Mouse (Mus musculus): ENCODE measurements around the gene Rps18. TPM values are rescaled to one million over a fixed set of nuclear protein-coding genes. Genes with fewer than 3 reads are reported as not detected.
A peak's percentile ranks its signal among the peaks of the same experiment; 100 is the strongest.
"Not testable (repeated sequence)": the region's sequence is repeated elsewhere in the genome, so short reads cannot be mapped to it uniquely, and the experiment has no call there.

The Rps18 gene
- total and polyA plus RNA-seq, 2 experiments, result 252 to 1,933 TPM

DNA sequence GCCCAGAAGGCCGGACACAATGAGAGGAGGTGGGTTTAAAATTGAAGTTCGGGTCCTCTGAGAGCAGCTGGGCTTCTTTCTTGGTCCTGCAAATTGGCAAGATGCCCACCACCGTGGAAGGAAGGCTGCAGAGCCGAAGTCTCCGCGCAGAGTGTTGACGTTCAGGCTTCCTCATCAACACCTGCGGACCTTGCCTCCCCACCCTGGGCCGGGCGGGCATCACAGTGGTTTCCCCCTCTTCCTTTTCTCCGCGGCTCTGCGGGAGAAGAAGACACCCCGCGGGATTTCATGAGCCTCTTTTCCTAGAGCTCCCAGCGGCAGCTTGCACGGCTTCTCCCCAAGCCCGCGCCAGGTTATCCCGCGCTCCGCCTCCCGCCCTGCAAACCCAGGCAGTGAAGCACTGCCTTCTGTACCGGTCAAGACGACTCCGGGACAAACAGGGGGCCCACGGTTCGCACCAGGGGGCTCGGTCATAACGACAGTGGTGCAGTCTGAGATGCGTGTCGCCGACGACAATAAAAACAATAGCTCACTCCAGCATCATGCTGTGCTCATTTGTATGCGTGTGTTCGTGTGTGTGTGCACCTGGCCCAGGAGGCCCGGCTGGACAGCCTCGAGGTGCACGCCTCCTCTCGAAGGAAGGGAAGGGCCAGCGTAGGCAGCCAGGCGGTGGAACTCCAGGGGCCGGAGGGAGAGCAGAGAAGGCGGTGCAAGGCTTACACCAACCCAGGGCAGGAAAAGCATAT is 47.3 kb downstream of the Rps18 start:
- Histone ChIP-seq H3K27ac (replicated peaks; ENCODE audit: insufficient read depth, low read depth, low read length) (peak overlapping the region; percentile 65), H3K4me1 (ENCODE audit: control insufficient read depth, insufficient read depth, low read length) (peaks cover 7% of the 10 kb centered on the region), H3K79me2 (ENCODE audit: control insufficient read depth, insufficient read depth, low read length) (peaks cover 23% of the 10 kb centered on the region), H3K36me3 (ENCODE audit: control insufficient read depth, insufficient read depth, low read length) (peaks cover 16% of the 10 kb centered on the region; the same call in 1 of the 2 replicates), H3K9ac (ENCODE audit: low read depth, low read length) (peak overlapping the region; percentile 57), H3K4me3 (ENCODE audit: insufficient read depth, low read depth, low read length) (peak overlapping the region; percentile 70), H3K27me3 (ENCODE audit: control insufficient read depth, insufficient read depth, low read length) (no peaks in the 10 kb centered on the region)
- TF ChIP-seq POLR2A (IDR thresholded peaks at IDR 0.05; ENCODE audit: extremely low read depth, insufficient read depth, low read length) (no peak), CTCF (IDR thresholded peaks at IDR 0.05; ENCODE audit: low read depth, low read length) (no peak)
- peak; percentile 25 for DNase-seq (ENCODE audit: extremely low read depth, low read depth, low spot score)
- 1% methylated on average over 43 of the region's 44 CpGs for WGBS

DNA sequence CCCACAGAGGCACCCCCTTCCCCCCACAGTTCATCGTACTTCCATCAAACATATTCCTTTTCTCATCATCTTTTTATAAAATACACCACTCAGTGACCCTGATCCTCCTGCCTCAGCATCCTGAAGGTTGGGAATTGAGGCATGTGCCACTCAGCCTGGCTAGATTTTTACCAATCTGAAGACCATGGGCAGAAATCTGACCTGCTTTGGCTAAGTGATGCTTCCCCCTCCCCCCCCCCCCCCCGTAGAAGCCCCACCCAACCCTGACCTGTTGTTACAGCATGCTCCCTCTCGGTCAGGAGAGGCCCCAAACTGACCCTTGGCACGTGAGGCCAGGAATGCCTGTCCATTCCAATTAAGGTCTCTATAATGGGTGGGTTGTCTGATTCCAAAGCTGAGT is 51.0 kb downstream of the Rps18 start, which contains the start of gene Platr17:
Gene Platr17, plus strand, starts transcription at position 301 of the 400 bp plus-strand sequence.
- not testable (repeated sequence) for H3K79me2 ChIP-seq (ENCODE audit: control insufficient read depth, insufficient read depth, low read length); H3K4me1 ChIP-seq (ENCODE audit: control insufficient read depth, insufficient read depth, low read length); DNase-seq (ENCODE audit: extremely low read depth, low read depth, low spot score); H3K9ac ChIP-seq (ENCODE audit: low read depth, low read length); H3K27ac ChIP-seq (replicated peaks; ENCODE audit: insufficient read depth, low read depth, low read length); H3K36me3 ChIP-seq (ENCODE audit: control insufficient read depth, insufficient read depth, low read length); H3K4me3 ChIP-seq (ENCODE audit: insufficient read depth, low read depth, low read length); H3K27me3 ChIP-seq (ENCODE audit: control insufficient read depth, insufficient read depth, low read length)
- 55% methylated on average over 2 of the region's 4 CpGs for WGBS

- H3K27ac ChIP-seq (replicated peaks; ENCODE audit: insufficient read depth, low read depth, low read length); H3K9ac ChIP-seq (ENCODE audit: low read depth, low read length); H3K36me3 ChIP-seq (ENCODE audit: control insufficient read depth, insufficient read depth, low read length); H3K4me3 ChIP-seq (ENCODE audit: insufficient read depth, low read depth, low read length); H3K4me1 ChIP-seq (ENCODE audit: control insufficient read depth, insufficient read depth, low read length); H3K27me3 ChIP-seq (ENCODE audit: control insufficient read depth, insufficient read depth, low read length); DNase-seq (ENCODE audit: extremely low read depth, low read depth, low spot score); H3K79me2 ChIP-seq (ENCODE audit: control insufficient read depth, insufficient read depth, low read length): not testable (repeated sequence)
- WGBS, result 73% methylated on average over 6 of the region's 6 CpGs
These were observed 51.7 kb downstream of the Rps18 start for GRCm38 (mm10) chr17:33903911-33904651.

GRCm38 (mm10) chr17:33902491-33902890 is 53.3 kb downstream of the Rps18 start:
- H3K79me2 ChIP-seq (ENCODE audit: control insufficient read depth, insufficient read depth, low read length), result no peaks in the 10 kb centered on the region
- no peaks in the 10 kb centered on the region for H3K4me1 ChIP-seq (ENCODE audit: control insufficient read depth, insufficient read depth, low read length)
- H3K27me3 ChIP-seq (ENCODE audit: control insufficient read depth, insufficient read depth, low read length), result no peaks in the 10 kb centered on the region
- no peak for TF ChIP-seq POLR2A (IDR thresholded peaks at IDR 0.05; ENCODE audit: extremely low read depth, insufficient read depth, low read length)
- TF ChIP-seq CTCF (IDR thresholded peaks at IDR 0.05; ENCODE audit: low read depth, low read length), result no peak
- no peak for DNase-seq (ENCODE audit: extremely low read depth, low read depth, low spot score)
- no peak overlapping the region for H3K27ac ChIP-seq (replicated peaks; ENCODE audit: insufficient read depth, low read depth, low read length)
- H3K36me3 ChIP-seq (ENCODE audit: control insufficient read depth, insufficient read depth, low read length), result no peaks in the 10 kb centered on the region
- 67% methylated on average over 7 of the region's 7 CpGs for WGBS
- no peak overlapping the region for H3K9ac ChIP-seq (ENCODE audit: low read depth, low read length)
- H3K4me3 ChIP-seq (ENCODE audit: insufficient read depth, low read depth, low read length), result no peak overlapping the region

GRCm38 (mm10) chr17:33902079-33902478 is 53.7 kb downstream of the Rps18 start:
- no peaks in the 10 kb centered on the region; the same call in 1 of the 2 replicates for H3K4me1 ChIP-seq (ENCODE audit: control insufficient read depth, insufficient read depth, low read length)
- DNase-seq (ENCODE audit: extremely low read depth, low read depth, low spot score), result no peak
- no peak overlapping the region for H3K27ac ChIP-seq (replicated peaks; ENCODE audit: insufficient read depth, low read depth, low read length)
- no peaks in the 10 kb centered on the region for H3K79me2 ChIP-seq (ENCODE audit: control insufficient read depth, insufficient read depth, low read length)
- H3K4me3 ChIP-seq (ENCODE audit: insufficient read depth, low read depth, low read length), result no peak overlapping the region
- no peak overlapping the region for H3K9ac ChIP-seq (ENCODE audit: low read depth, low read length)
- H3K27me3 ChIP-seq (ENCODE audit: control insufficient read depth, insufficient read depth, low read length), result no peaks in the 10 kb centered on the region
- 67% methylated on average over 4 of the region's 4 CpGs for WGBS
- no peaks in the 10 kb centered on the region for H3K36me3 ChIP-seq (ENCODE audit: control insufficient read depth, insufficient read depth, low read length)
- TF ChIP-seq CTCF (IDR thresholded peaks at IDR 0.05; ENCODE audit: low read depth, low read length), result no peak
- TF ChIP-seq POLR2A (IDR thresholded peaks at IDR 0.05; ENCODE audit: extremely low read depth, insufficient read depth, low read length), result no peak

Other genes starting within 250 kb of the Rps18 start
Only the 30 nearest of the 33 such genes appear.
- gene Rab11b, start 195.5 kb downstream of the Rps18 start, total RNA-seq (2014; rRNA removed), result 23.3 and 45.2 TPM in 2 replicates
- 168 and 177 TPM in 2 replicates for gene Rab11b, start 195.5 kb downstream of the Rps18 start, polyA plus RNA-seq (2012; rRNA removed)
- 129 and 142 TPM in 2 replicates for gene Angptl4, start 174.2 kb downstream of the Rps18 start, total RNA-seq (2014; rRNA removed)
- 28.1 and 49.5 TPM in 2 replicates for gene Angptl4, start 174.2 kb downstream of the Rps18 start, polyA plus RNA-seq (2012; rRNA removed)
- gene Kank3, start 145.5 kb downstream of the Rps18 start, total RNA-seq (2014; rRNA removed), result 6.0 and 7.3 TPM in 2 replicates
- 9.5 and 13.4 TPM in 2 replicates for gene Kank3, start 145.5 kb downstream of the Rps18 start, polyA plus RNA-seq (2012; rRNA removed)
- gene Rps28, start 131.4 kb downstream of the Rps18 start, total RNA-seq (2014; rRNA removed), result 275 and 294 TPM in 2 replicates
- 374 and 500 TPM in 2 replicates for gene Rps28, start 131.4 kb downstream of the Rps18 start, polyA plus RNA-seq (2012; rRNA removed)
- 214 and 217 TPM in 2 replicates for gene Ndufa7, start 131.4 kb downstream of the Rps18 start, total RNA-seq (2014; rRNA removed)
- gene Ndufa7, start 131.4 kb downstream of the Rps18 start, polyA plus RNA-seq (2012; rRNA removed), result 372 and 457 TPM in 2 replicates
- 7.1 and 7.5 TPM in 2 replicates for gene Cd320, start 112.9 kb downstream of the Rps18 start, total RNA-seq (2014; rRNA removed)
- gene Cd320, start 112.9 kb downstream of the Rps18 start, polyA plus RNA-seq (2012; rRNA removed), result 13.0 and 16.9 TPM in 2 replicates
- not detected in 2 replicates for gene Gm7029, start 82.2 kb downstream of the Rps18 start, total RNA-seq (2014; rRNA removed)
- not detected in 2 replicates for gene Gm7029, start 82.2 kb downstream of the Rps18 start, polyA plus RNA-seq (2012; rRNA removed)
- 0.18 and 1.2 TPM in 2 replicates for gene Kifc1, start 65.3 kb downstream of the Rps18 start, total RNA-seq (2014; rRNA removed)
- 0.20 and 0.31 TPM in 2 replicates for gene Kifc1, start 65.3 kb downstream of the Rps18 start, polyA plus RNA-seq (2012; rRNA removed)
- gene Platr17, start 50.9 kb downstream of the Rps18 start, total RNA-seq (2014; rRNA removed), result not detected in 2 replicates
- gene Platr17, start 50.9 kb downstream of the Rps18 start, polyA plus RNA-seq (2012; rRNA removed), result 0.18 TPM in 1 of 2 replicates, not detected in the other
- gene Daxx, start 46.6 kb downstream of the Rps18 start, total RNA-seq (2014; rRNA removed), result 8.3 and 10.2 TPM in 2 replicates
- gene Daxx, start 46.6 kb downstream of the Rps18 start, polyA plus RNA-seq (2012; rRNA removed), result 15.8 and 30.8 TPM in 2 replicates
- 47.2 and 58.5 TPM in 2 replicates for gene Tapbp, start 40.1 kb downstream of the Rps18 start, total RNA-seq (2014; rRNA removed)
- 95.4 and 105 TPM in 2 replicates for gene Tapbp, start 40.1 kb downstream of the Rps18 start, polyA plus RNA-seq (2012; rRNA removed)
- gene Zbtb22, start 40.1 kb downstream of the Rps18 start, total RNA-seq (2014; rRNA removed), result 11.1 and 12.7 TPM in 2 replicates
- gene Zbtb22, start 40.1 kb downstream of the Rps18 start, polyA plus RNA-seq (2012; rRNA removed), result 23.9 and 30.2 TPM in 2 replicates
- gene Rgl2, start 26.5 kb downstream of the Rps18 start, total RNA-seq (2014; rRNA removed), result 9.8 and 10.9 TPM in 2 replicates
- 19.4 and 27.7 TPM in 2 replicates for gene Rgl2, start 26.5 kb downstream of the Rps18 start, polyA plus RNA-seq (2012; rRNA removed)
- gene Pfdn6, start 15.7 kb downstream of the Rps18 start, total RNA-seq (2014; rRNA removed), result 37.9 and 40.8 TPM in 2 replicates
- gene Pfdn6, start 15.7 kb downstream of the Rps18 start, polyA plus RNA-seq (2012; rRNA removed), result 15.5 and 21.9 TPM in 2 replicates
- gene Wdr46, start 15.3 kb downstream of the Rps18 start, total RNA-seq (2014; rRNA removed), result 9.3 and 11.3 TPM in 2 replicates
- 13.2 and 16.4 TPM in 2 replicates for gene Wdr46, start 15.3 kb downstream of the Rps18 start, polyA plus RNA-seq (2012; rRNA removed)
- gene B3galt4, start 4.5 kb downstream of the Rps18 start, total RNA-seq (2014; rRNA removed), result 0.54 and 0.55 TPM in 2 replicates
- 0.68 and 0.97 TPM in 2 replicates for gene B3galt4, start 4.5 kb downstream of the Rps18 start, polyA plus RNA-seq (2012; rRNA removed)
- 10.5 and 10.9 TPM in 2 replicates for gene Vps52, start 189 bp downstream of the Rps18 start, total RNA-seq (2014; rRNA removed)
- gene Vps52, start 189 bp downstream of the Rps18 start, polyA plus RNA-seq (2012; rRNA removed), result 31.1 and 40.6 TPM in 2 replicates
- 2,105 and 2,348 TPM in 2 replicates for gene H2-K1, start 44.3 kb upstream of the Rps18 start, total RNA-seq (2014; rRNA removed)
- 4,310 and 5,575 TPM in 2 replicates for gene H2-K1, start 44.3 kb upstream of the Rps18 start, polyA plus RNA-seq (2012; rRNA removed)
- gene Ring1, start 68.7 kb upstream of the Rps18 start, total RNA-seq (2014; rRNA removed), result 10.0 and 13.7 TPM in 2 replicates
- gene Ring1, start 68.7 kb upstream of the Rps18 start, polyA plus RNA-seq (2012; rRNA removed), result 29.7 and 33.8 TPM in 2 replicates
- gene H2-Ke6, start 72.1 kb upstream of the Rps18 start, total RNA-seq (2014; rRNA removed), result 76.5 and 80.5 TPM in 2 replicates
- gene H2-Ke6, start 72.1 kb upstream of the Rps18 start, polyA plus RNA-seq (2012; rRNA removed), result 162 and 167 TPM in 2 replicates
- gene Slc39a7, start 75.7 kb upstream of the Rps18 start, total RNA-seq (2014; rRNA removed), result 51.2 and 54.7 TPM in 2 replicates
- gene Slc39a7, start 75.7 kb upstream of the Rps18 start, polyA plus RNA-seq (2012; rRNA removed), result 98.0 and 115 TPM in 2 replicates
- 13.0 and 17.0 TPM in 2 replicates for gene Rxrb, start 75.8 kb upstream of the Rps18 start, total RNA-seq (2014; rRNA removed)
- gene Rxrb, start 75.8 kb upstream of the Rps18 start, polyA plus RNA-seq (2012; rRNA removed), result 40.3 and 46.5 TPM in 2 replicates
- gene Col11a2, start 83.4 kb upstream of the Rps18 start, total RNA-seq (2014; rRNA removed), result 0.18 and 0.74 TPM in 2 replicates
- gene Col11a2, start 83.4 kb upstream of the Rps18 start, polyA plus RNA-seq (2012; rRNA removed), result 0.20 and 0.23 TPM in 2 replicates
- 0.28 and 0.47 TPM in 2 replicates for gene H2-Oa, start 136.3 kb upstream of the Rps18 start, total RNA-seq (2014; rRNA removed)
- 0.76 and 1.4 TPM in 2 replicates for gene H2-Oa, start 136.3 kb upstream of the Rps18 start, polyA plus RNA-seq (2012; rRNA removed)
- 7.1 and 8.5 TPM in 2 replicates for gene H2-DMa, start 163.5 kb upstream of the Rps18 start, total RNA-seq (2014; rRNA removed)
- 8.3 and 13.1 TPM in 2 replicates for gene H2-DMa, start 163.5 kb upstream of the Rps18 start, polyA plus RNA-seq (2012; rRNA removed)
- 39.0 and 53.2 TPM in 2 replicates for gene Brd2, start 166.6 kb upstream of the Rps18 start, total RNA-seq (2014; rRNA removed)
- gene Brd2, start 166.6 kb upstream of the Rps18 start, polyA plus RNA-seq (2012; rRNA removed), result 55.8 and 76.9 TPM in 2 replicates
- gene H2-DMb2, start 187.3 kb upstream of the Rps18 start, total RNA-seq (2014; rRNA removed), result 0.74 and 1.7 TPM in 2 replicates
- gene H2-DMb2, start 187.3 kb upstream of the Rps18 start, polyA plus RNA-seq (2012; rRNA removed), result 1.1 and 3.1 TPM in 2 replicates
- 4.2 and 6.6 TPM in 2 replicates for gene H2-DMb1, start 197.1 kb upstream of the Rps18 start, total RNA-seq (2014; rRNA removed)
- 8.3 and 14.5 TPM in 2 replicates for gene H2-DMb1, start 197.1 kb upstream of the Rps18 start, polyA plus RNA-seq (2012; rRNA removed)
- 15.1 and 17.3 TPM in 2 replicates for gene Tap1, start 231.6 kb upstream of the Rps18 start, total RNA-seq (2014; rRNA removed)
- gene Tap1, start 231.6 kb upstream of the Rps18 start, polyA plus RNA-seq (2012; rRNA removed), result 18.8 and 23.5 TPM in 2 replicates
- gene Psmb9, start 231.8 kb upstream of the Rps18 start, total RNA-seq (2014; rRNA removed), result 23.3 and 38.1 TPM in 2 replicates
- 38.0 and 41.5 TPM in 2 replicates for gene Psmb9, start 231.8 kb upstream of the Rps18 start, polyA plus RNA-seq (2012; rRNA removed)

Data from liver, adult 2 months (tissue).